Mouse (Mus musculus) c-Kit-positive CD71-positive TER-119-positive erythroid progenitor cells, embryonic 14.5 days (primary cell): ENCODE measurements at regions not wholly inside any gene's neighbourhood (a gene's known extent, or its start where the extent isn't known, plus 50 kb on each side); places are given as distances from the start of the nearest gene placed in this dataset.

Source experiments
- DNase-seq: peaks from one replicate; pipeline ENCODE4 v3.0.0-alpha.2; 2013; ENCODE audit warnings: low spot score

- no peak for DNase-seq
Observed at GRCm38 (mm10) chr10:51970113-51970512, 52.2 kb upstream of the Vgll2 start.
